Mouse (Mus musculus): Measurements from ENCODE around the gene Adrb1.

DNA sequence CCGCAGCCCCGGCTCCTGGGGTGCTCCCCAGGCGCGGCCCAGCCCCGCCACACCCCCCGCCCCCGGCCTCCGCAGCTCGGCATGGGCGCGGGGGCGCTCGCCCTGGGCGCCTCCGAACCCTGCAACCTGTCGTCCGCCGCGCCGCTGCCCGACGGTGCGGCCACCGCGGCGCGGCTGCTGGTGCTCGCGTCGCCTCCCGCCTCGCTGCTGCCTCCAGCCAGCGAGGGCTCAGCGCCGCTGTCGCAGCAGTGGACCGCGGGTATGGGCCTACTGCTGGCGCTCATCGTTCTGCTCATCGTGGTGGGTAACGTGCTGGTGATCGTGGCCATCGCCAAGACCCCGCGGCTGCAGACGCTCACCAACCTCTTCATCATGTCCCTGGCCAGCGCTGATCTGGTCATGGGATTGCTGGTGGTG, 300 bp downstream of the Adrb1 start:
- TF ChIP-seq CTCF (IDR thresholded peaks at IDR 0.05; ENCODE audit: borderline replicate concordance, control insufficient read depth, extremely low read depth, insufficient read depth, low read length, poor library complexity) (no peak), POLR2A (IDR thresholded peaks at IDR 0.05; ENCODE audit: control insufficient read depth, extremely low read depth, insufficient read depth, low read length, poor library complexity) (no peak)

Measured in thymus, adult 2 months (tissue).